Mouse (Mus musculus): Measurements from ENCODE around the gene Mrps6. TPM values are rescaled to one million over a fixed set of nuclear protein-coding genes. Genes with fewer than 3 reads are reported as not detected.

Gene Mrps6
- total and polyA plus RNA-seq, 3 experiments: 28.4 to 93.4 (median 39.7) TPM

DNA sequence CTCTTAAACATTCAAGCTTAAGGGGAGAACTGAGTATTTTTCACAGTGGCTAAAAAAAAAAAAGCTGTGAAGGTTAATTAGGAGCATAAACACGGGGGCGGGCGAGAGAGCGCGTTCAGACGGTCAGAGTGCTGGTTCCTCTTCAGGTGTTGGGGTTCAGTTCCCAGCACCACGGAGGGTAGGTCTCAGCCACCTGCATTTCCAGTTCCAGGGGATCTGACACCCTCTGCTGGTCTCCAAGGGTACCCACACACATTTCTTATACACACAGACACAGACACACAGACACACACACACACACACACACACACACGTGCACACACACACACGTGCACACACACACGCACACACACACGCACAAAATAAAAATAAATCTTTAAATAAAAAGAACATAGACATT is 18.1 kb upstream of the Mrps6 start:
- H3K4me3 ChIP-seq (replicated peaks in 1 of 3; ENCODE audit: low read depth in 2 of 3, low read length in 2 of 3, poor library complexity in 1 of 3): no peak overlapping the region
- no peaks in the 10 kb centered on the region for H3K36me3 ChIP-seq (replicated peaks in 1 of 2; ENCODE audit: control insufficient read depth in 1 of 2, insufficient read depth in 1 of 2, low read length in 1 of 2)
- dilution Hi-C loops (cut with MboI; ENCODE audit: extremely low pct_ligation_motif_present, extremely low pct_unique_long_range_greater_than_20kb, low sequenced_read_pairs) (no loop called here), in situ Hi-C loops (cut with MboI; ENCODE audit: low pct_ligation_motif_present, low pct_unique_long_range_greater_than_20kb, low sequenced_read_pairs) (no loop called here)
- peaks cover 7 to 22% of the 10 kb centered on the region in 2 experiments for H3K4me1 ChIP-seq (ENCODE audit: control insufficient read depth in 1 of 2, insufficient read depth in 2 of 2)
- H3K9me3 ChIP-seq (replicated peaks; ENCODE audit: low read length): peaks cover 7% of the 10 kb centered on the region
- no peak overlapping the region for H3K4me2 ChIP-seq (ENCODE audit: insufficient read depth, low read depth, poor library complexity, severe bottlenecking)
- H3K9ac ChIP-seq (ENCODE audit: insufficient read depth, low read depth): no peak overlapping the region
- TF ChIP-seq EP300 (IDR thresholded peaks at IDR 0.05; ENCODE audit: low read length) (no peak), E2F4 (IDR thresholded peaks at IDR 0.05; ENCODE audit: insufficient replicate concordance, low read depth, low read length) (no peak), CHD2 (IDR thresholded peaks at IDR 0.05; ENCODE audit: low read length) (no peak), NELFE (IDR thresholded peaks at IDR 0.05; ENCODE audit: low read depth, low read length) (no peak), KAT2A (IDR thresholded peaks at IDR 0.05; ENCODE audit: insufficient replicate concordance, low read length) (no peak), ZC3H11A (IDR thresholded peaks at IDR 0.05; ENCODE audit: low read depth, low read length) (no peak), RAD21 (IDR thresholded peaks at IDR 0.05; ENCODE audit: low read depth, low read length) (no peak), ZNF384 (IDR thresholded peaks at IDR 0.05; ENCODE audit: low read depth, low read length) (no peak), POLR2A (IDR thresholded peaks at IDR 0.05; ENCODE audit: low read depth, low read length) (no peak), SMC3 (IDR thresholded peaks at IDR 0.05; ENCODE audit: low read depth, low read length) (no peak), USF1 (IDR thresholded peaks at IDR 0.05; ENCODE audit: low read depth, low read length) (no peak)
- no peaks in the 10 kb centered on the region for H3K79me2 ChIP-seq (replicated peaks; ENCODE audit: control insufficient read depth, extremely low read depth, insufficient read depth, poor library complexity, severe bottlenecking)
- no peak overlapping the region for H3K27ac ChIP-seq (ENCODE audit: insufficient read depth, low read depth)
- no peak for DNase-seq (ENCODE audit: extremely low read depth)
- H3K27me3 ChIP-seq (replicated peaks): no peaks in the 10 kb centered on the region

DNA sequence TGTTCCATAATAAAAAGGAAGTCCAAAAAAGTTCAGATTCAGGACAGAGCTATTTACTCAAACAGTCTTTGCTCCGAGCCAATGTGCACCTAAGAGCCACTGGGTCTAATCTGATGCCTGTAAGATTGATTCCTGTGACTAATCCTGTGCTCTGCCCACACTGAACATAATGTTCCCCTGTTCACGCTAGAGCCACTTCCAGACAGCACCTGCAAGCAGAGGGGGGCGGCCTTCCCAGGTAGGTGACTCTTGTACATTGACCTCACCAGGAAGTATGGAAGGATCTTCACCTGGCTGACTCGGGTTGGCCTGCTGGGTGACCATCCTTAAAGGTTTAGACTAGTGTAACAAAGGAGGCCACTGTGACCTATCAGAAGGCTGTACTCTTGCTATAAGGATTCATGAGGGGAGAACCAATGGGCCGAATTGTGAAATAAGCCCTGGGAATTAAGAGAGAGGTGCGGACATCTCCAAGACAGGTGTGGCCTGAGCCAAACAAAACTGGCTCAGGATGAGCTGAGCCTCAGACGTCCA is 6.2 kb upstream of the Mrps6 start:
- Histone ChIP-seq H3K4me1 (ENCODE audit: control insufficient read depth in 1 of 2, insufficient read depth in 2 of 2) (peaks cover 0 to 4% of the 10 kb centered on the region in 2 experiments; a peak in 1 of 4 replicates), H3K36me3 (replicated peaks in 1 of 2; ENCODE audit: control insufficient read depth in 1 of 2, insufficient read depth in 1 of 2, low read length in 1 of 2) (peaks cover 0 to 2% of the 10 kb centered on the region in 2 experiments), H3K79me2 (replicated peaks; ENCODE audit: control insufficient read depth, extremely low read depth, insufficient read depth, poor library complexity, severe bottlenecking) (no peaks in the 10 kb centered on the region), H3K27ac (ENCODE audit: insufficient read depth, low read depth) (no peak overlapping the region), H3K4me2 (ENCODE audit: insufficient read depth, low read depth, poor library complexity, severe bottlenecking) (no peak overlapping the region), H3K9ac (ENCODE audit: insufficient read depth, low read depth) (no peak overlapping the region), H3K27me3 (replicated peaks) (peaks cover 14% of the 10 kb centered on the region), H3K4me3 (replicated peaks in 1 of 3; ENCODE audit: low read depth in 2 of 3, low read length in 2 of 3, poor library complexity in 1 of 3) (no peak overlapping the region), H3K9me3 (replicated peaks; ENCODE audit: low read length) (peaks cover 16% of the 10 kb centered on the region)
- dilution Hi-C loops (cut with MboI; ENCODE audit: extremely low pct_ligation_motif_present, extremely low pct_unique_long_range_greater_than_20kb, low sequenced_read_pairs) (no loop called here), in situ Hi-C loops (cut with MboI; ENCODE audit: low pct_ligation_motif_present, low pct_unique_long_range_greater_than_20kb, low sequenced_read_pairs) (no loop called here)
- TF ChIP-seq IRF4 (IDR thresholded peaks at IDR 0.05; ENCODE audit: low read depth, low read length) (no peak), MYC (IDR thresholded peaks at IDR 0.05; ENCODE audit: low read depth, low read length) (no peak), ELF1 (IDR thresholded peaks at IDR 0.05; ENCODE audit: low read depth, low read length) (no peak)
- DNase-seq (ENCODE audit: extremely low read depth): no peak

- no peak overlapping the region for H3K27ac ChIP-seq (ENCODE audit: insufficient read depth, low read depth)
- H3K4me1 ChIP-seq (ENCODE audit: control insufficient read depth in 1 of 2, insufficient read depth in 2 of 2): peaks cover 4% of the 10 kb centered on the region in 2 experiments; a peak in 3 of 4 replicates
- in situ Hi-C loops (cut with MboI; ENCODE audit: low pct_ligation_motif_present, low pct_unique_long_range_greater_than_20kb, low sequenced_read_pairs): no loop called here
- no peak for TF ChIP-seq E2F4 (IDR thresholded peaks at IDR 0.05; ENCODE audit: insufficient replicate concordance, low read depth, low read length)
- no peak for TF ChIP-seq GABPA (IDR thresholded peaks at IDR 0.05; ENCODE audit: insufficient replicate concordance, low read depth, low read length)
- TF ChIP-seq ZC3H11A (IDR thresholded peaks at IDR 0.05; ENCODE audit: low read depth, low read length): no peak
- TF ChIP-seq MYC (IDR thresholded peaks at IDR 0.05; ENCODE audit: low read depth, low read length): no peak
- TF ChIP-seq MAZ (IDR thresholded peaks at IDR 0.05; ENCODE audit: low read depth, low read length): no peak
- no peak for TF ChIP-seq UBTF (IDR thresholded peaks at IDR 0.05; ENCODE audit: low read depth, low read length)
- no peak for TF ChIP-seq CHD2 (IDR thresholded peaks at IDR 0.05; ENCODE audit: low read length)
- peaks cover 0 to 2% of the 10 kb centered on the region in 2 experiments for H3K36me3 ChIP-seq (replicated peaks in 1 of 2; ENCODE audit: control insufficient read depth in 1 of 2, insufficient read depth in 1 of 2, low read length in 1 of 2)
- no peak overlapping the region for H3K4me3 ChIP-seq (replicated peaks in 1 of 3; ENCODE audit: low read depth in 2 of 3, low read length in 2 of 3, poor library complexity in 1 of 3)
- dilution Hi-C loops (cut with MboI; ENCODE audit: extremely low pct_ligation_motif_present, extremely low pct_unique_long_range_greater_than_20kb, low sequenced_read_pairs): no loop called here
- peaks cover 14% of the 10 kb centered on the region for H3K27me3 ChIP-seq (replicated peaks)
- H3K9ac ChIP-seq (ENCODE audit: insufficient read depth, low read depth): no peak overlapping the region
- H3K79me2 ChIP-seq (replicated peaks; ENCODE audit: control insufficient read depth, extremely low read depth, insufficient read depth, poor library complexity, severe bottlenecking): no peaks in the 10 kb centered on the region
- no peak overlapping the region for H3K4me2 ChIP-seq (ENCODE audit: insufficient read depth, low read depth, poor library complexity, severe bottlenecking)
- no peak for DNase-seq (ENCODE audit: extremely low read depth)
- H3K9me3 ChIP-seq (replicated peaks; ENCODE audit: low read length): peaks cover 16% of the 10 kb centered on the region
Observed at GRCm38 (mm10) chr16:92052569-92052968, 5.5 kb upstream of the Mrps6 start.
